Mouse (Mus musculus): Measurements from ENCODE around the gene Sv2b. TPM values are rescaled to one million over a fixed set of nuclear protein-coding genes. Genes with fewer than 3 reads are reported as not detected.

Sv2b gene
- 0.85 and 1.5 TPM in 2 replicates for polyA plus RNA-seq (2014; fragmentation: Nextera tagmentation; extraction: Ambion mirVana)

GRCm38 (mm10) chr7:75308457-75309312 lies at the start of gene Sv2b:
Sv2b (minus strand) TSS chr7:75309262.
- Histone ChIP-seq H3K4me2 (replicated peaks; ENCODE audit: low read depth, low read length) (peak within 1 kb of the TSS; percentile 96), H3K9me3 (ENCODE audit: control insufficient read depth, low read length) (no peaks in the 10 kb centered on the region), H3K4me3 (ENCODE audit: low read depth, low read length) (peak within 1 kb of the TSS; percentile 45), H3K27me3 (ENCODE audit: control insufficient read depth, insufficient read depth, low read length) (peaks cover 7% of the 10 kb centered on the region; the same call in 1 of the 2 replicates), H3K36me3 (ENCODE audit: control insufficient read depth, insufficient read depth, low read length) (no peaks in the 10 kb centered on the region), H3K27ac (ENCODE audit: low read depth, low read length) (no peak within 1 kb of the TSS), H3K9ac (ENCODE audit: low read depth, low read length) (peak within 1 kb of the TSS; percentile 5), H3K4me1 (replicated peaks; ENCODE audit: control insufficient read depth, insufficient read depth, low read length) (no peaks in the 10 kb centered on the region)
- DNase-seq (ENCODE audit: low spot score) (peak; percentile 55), ATAC-seq (ENCODE audit: low FRiP score) (no peak)
- under 1% methylated on average over 46 of the region's 46 CpGs for WGBS

DNA sequence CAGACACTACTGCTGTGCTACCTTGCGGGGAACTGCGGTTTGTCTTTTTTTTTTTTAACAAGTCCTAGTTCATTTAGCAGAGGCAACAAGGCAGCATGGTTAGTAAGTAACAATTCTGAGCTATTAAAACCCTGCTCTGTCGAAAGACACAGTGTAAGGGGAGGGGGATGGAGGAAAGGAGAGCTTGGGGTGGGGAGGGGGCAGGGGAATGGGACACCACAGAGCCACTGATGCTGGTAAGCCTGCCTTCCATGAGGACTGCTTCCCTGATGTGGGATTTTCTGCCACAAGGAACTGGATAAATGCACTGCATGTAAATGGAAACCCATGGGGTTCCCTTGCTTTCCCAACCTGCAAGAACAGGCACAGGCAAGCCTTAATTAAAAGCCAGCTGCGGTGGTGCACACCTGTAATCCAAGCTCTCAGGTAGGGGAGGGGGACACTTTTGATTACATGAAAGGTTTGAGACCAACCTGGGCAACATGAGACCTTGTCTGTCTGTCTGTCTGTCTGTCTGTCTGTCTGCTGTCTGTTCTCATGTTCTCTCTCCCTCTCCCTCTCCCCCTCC lies 49.3 kb upstream of the Sv2b start:
- Histone ChIP-seq H3K4me1 (replicated peaks; ENCODE audit: control insufficient read depth, insufficient read depth, low read length) (no peaks in the 10 kb centered on the region), H3K27ac (ENCODE audit: low read depth, low read length) (no peak overlapping the region), H3K9me3 (ENCODE audit: control insufficient read depth, low read length) (no peaks in the 10 kb centered on the region), H3K4me3 (ENCODE audit: low read depth, low read length) (no peak overlapping the region), H3K4me2 (replicated peaks; ENCODE audit: low read depth, low read length) (no peak overlapping the region), H3K9ac (ENCODE audit: low read depth, low read length) (no peak overlapping the region), H3K27me3 (ENCODE audit: control insufficient read depth, insufficient read depth, low read length) (no peaks in the 10 kb centered on the region), H3K36me3 (ENCODE audit: control insufficient read depth, insufficient read depth, low read length) (no peaks in the 10 kb centered on the region)
- DNase-seq (ENCODE audit: low spot score) (no peak), ATAC-seq (ENCODE audit: low FRiP score) (no peak)
- WGBS, result 42% methylated on average over 4 of the region's 4 CpGs

DNA sequence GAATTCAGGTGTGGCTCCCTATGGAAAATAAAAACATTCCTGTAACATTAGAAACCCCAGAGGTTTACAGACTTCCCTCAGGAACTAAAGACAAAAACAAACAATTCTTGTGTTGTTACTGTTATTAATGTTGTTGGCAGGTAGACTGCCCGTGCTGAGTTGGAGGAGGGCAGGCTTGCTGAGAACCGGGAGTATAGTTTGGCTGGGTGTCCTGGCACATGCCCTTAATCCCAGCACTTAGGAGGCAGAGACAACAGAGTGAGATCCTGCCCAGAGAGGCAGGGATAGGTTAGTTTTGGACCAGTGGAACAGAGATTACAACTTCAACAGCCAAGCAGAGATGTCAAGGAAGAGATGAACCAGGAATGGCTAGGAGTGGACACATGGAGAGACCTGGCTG lies 46.5 kb upstream of the Sv2b start:
- Histone ChIP-seq H3K4me1 (replicated peaks; ENCODE audit: control insufficient read depth, insufficient read depth, low read length) (no peaks in the 10 kb centered on the region), H3K4me3 (ENCODE audit: low read depth, low read length) (no peak overlapping the region), H3K36me3 (ENCODE audit: control insufficient read depth, insufficient read depth, low read length) (no peaks in the 10 kb centered on the region), H3K27ac (ENCODE audit: low read depth, low read length) (no peak overlapping the region), H3K27me3 (ENCODE audit: control insufficient read depth, insufficient read depth, low read length) (no peaks in the 10 kb centered on the region), H3K4me2 (replicated peaks; ENCODE audit: low read depth, low read length) (no peak overlapping the region), H3K9ac (ENCODE audit: low read depth, low read length) (no peak overlapping the region), H3K9me3 (ENCODE audit: control insufficient read depth, low read length) (no peaks in the 10 kb centered on the region)
- DNase-seq (ENCODE audit: low spot score), result no peak
- 70% methylated on average over 2 of the region's 2 CpGs for WGBS
- ATAC-seq (ENCODE audit: low FRiP score), result no peak

DNA sequence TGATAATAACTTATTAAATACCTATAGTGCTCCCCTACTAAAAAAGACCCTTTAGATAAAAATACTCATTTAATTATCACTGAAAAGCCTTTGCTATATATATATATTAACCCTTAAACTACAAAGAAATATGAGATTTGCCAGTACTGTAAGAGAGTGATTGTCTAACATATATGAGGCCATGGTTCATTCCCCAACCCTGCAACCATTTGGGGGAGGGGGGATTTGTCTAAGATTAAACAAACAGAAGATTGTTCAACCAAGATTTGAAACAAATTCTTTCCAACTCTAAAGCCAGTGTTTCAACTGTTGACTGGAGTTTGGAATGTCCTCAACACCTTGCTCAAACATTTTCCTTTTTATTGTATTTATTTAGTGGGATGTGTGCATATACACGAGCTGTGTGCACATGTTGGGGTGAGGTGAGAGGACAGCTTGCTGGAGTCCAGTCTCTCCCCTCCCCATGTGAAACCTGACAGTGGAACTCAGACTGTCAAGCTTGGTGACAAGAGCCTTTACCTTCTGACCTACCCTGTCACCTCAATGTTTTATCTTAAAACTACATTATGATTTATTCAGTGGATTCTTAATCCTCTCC lies 43.8 kb upstream of the Sv2b start:
- Histone ChIP-seq H3K4me3 (ENCODE audit: low read depth, low read length) (no peak overlapping the region), H3K4me2 (replicated peaks; ENCODE audit: low read depth, low read length) (no peak overlapping the region), H3K36me3 (ENCODE audit: control insufficient read depth, insufficient read depth, low read length) (no peaks in the 10 kb centered on the region), H3K4me1 (replicated peaks; ENCODE audit: control insufficient read depth, insufficient read depth, low read length) (no peaks in the 10 kb centered on the region), H3K27ac (ENCODE audit: low read depth, low read length) (no peak overlapping the region), H3K27me3 (ENCODE audit: control insufficient read depth, insufficient read depth, low read length) (no peaks in the 10 kb centered on the region), H3K9me3 (ENCODE audit: control insufficient read depth, low read length) (no peaks in the 10 kb centered on the region), H3K9ac (ENCODE audit: low read depth, low read length) (no peak overlapping the region)
- ATAC-seq (ENCODE audit: low FRiP score) (no peak), DNase-seq (ENCODE audit: low spot score) (no peak)
- 69% methylated on average over 1 of the region's 1 CpGs for WGBS

GRCm38 (mm10) chr7:75350172-75350571 lies 41.1 kb upstream of the Sv2b start:
- Histone ChIP-seq H3K4me2 (replicated peaks; ENCODE audit: low read depth, low read length) (no peak overlapping the region), H3K27me3 (ENCODE audit: control insufficient read depth, insufficient read depth, low read length) (no peaks in the 10 kb centered on the region), H3K9ac (ENCODE audit: low read depth, low read length) (no peak overlapping the region), H3K27ac (ENCODE audit: low read depth, low read length) (no peak overlapping the region), H3K9me3 (ENCODE audit: control insufficient read depth, low read length) (no peaks in the 10 kb centered on the region), H3K4me1 (replicated peaks; ENCODE audit: control insufficient read depth, insufficient read depth, low read length) (no peaks in the 10 kb centered on the region), H3K36me3 (ENCODE audit: control insufficient read depth, insufficient read depth, low read length) (no peaks in the 10 kb centered on the region), H3K4me3 (ENCODE audit: low read depth, low read length) (no peak overlapping the region)
- ATAC-seq (ENCODE audit: low FRiP score) (no peak), DNase-seq (ENCODE audit: low spot score) (no peak)
- WGBS, result 84% methylated on average over 2 of the region's 2 CpGs

DNA sequence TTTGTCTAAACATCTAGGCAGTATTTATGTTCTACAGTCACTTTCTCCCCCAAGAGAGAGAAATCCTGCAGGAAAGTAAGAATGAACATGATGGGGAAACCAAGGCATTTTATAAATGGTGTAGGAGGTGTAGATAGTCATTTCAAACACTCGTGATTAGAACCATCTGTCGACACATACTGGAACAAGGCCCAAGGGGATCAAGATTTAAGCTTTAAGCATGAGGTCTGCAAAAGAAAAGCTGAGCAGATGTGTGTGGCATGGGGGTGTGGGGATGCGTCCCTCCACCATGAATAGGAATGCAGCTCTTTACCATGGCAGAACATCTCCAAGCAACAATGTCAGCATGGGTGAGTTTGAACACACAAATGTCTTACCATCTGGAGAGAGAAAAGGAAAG lies 23.2 kb upstream of the Sv2b start:
- Histone ChIP-seq H3K4me1 (replicated peaks; ENCODE audit: control insufficient read depth, insufficient read depth, low read length) (no peaks in the 10 kb centered on the region), H3K27me3 (ENCODE audit: control insufficient read depth, insufficient read depth, low read length) (no peaks in the 10 kb centered on the region), H3K4me3 (ENCODE audit: low read depth, low read length) (no peak overlapping the region), H3K27ac (ENCODE audit: low read depth, low read length) (no peak overlapping the region), H3K9me3 (ENCODE audit: control insufficient read depth, low read length) (no peaks in the 10 kb centered on the region), H3K4me2 (replicated peaks; ENCODE audit: low read depth, low read length) (no peak overlapping the region), H3K36me3 (ENCODE audit: control insufficient read depth, insufficient read depth, low read length) (no peaks in the 10 kb centered on the region), H3K9ac (ENCODE audit: low read depth, low read length) (no peak overlapping the region)
- ATAC-seq (ENCODE audit: low FRiP score), result no peak
- 45% methylated on average over 3 of the region's 3 CpGs for WGBS
- DNase-seq (ENCODE audit: low spot score), result no peak

GRCm38 (mm10) chr7:75329740-75330142 lies 20.7 kb upstream of the Sv2b start:
- H3K9me3 ChIP-seq (ENCODE audit: control insufficient read depth, low read length), result no peaks in the 10 kb centered on the region
- H3K4me2 ChIP-seq (replicated peaks; ENCODE audit: low read depth, low read length), result no peak overlapping the region
- H3K9ac ChIP-seq (ENCODE audit: low read depth, low read length), result no peak overlapping the region
- WGBS, result 66% methylated on average over 3 of the region's 3 CpGs
- no peak overlapping the region for H3K4me3 ChIP-seq (ENCODE audit: low read depth, low read length)
- no peaks in the 10 kb centered on the region for H3K4me1 ChIP-seq (replicated peaks; ENCODE audit: control insufficient read depth, insufficient read depth, low read length)
- peak; percentile 51; the same call in 1 of the 2 replicates for ATAC-seq (ENCODE audit: low FRiP score)
- peak overlapping the region; percentile 55; the same call in 1 of the 2 replicates for H3K27ac ChIP-seq (ENCODE audit: low read depth, low read length)
- no peak for DNase-seq (ENCODE audit: low spot score)
- H3K27me3 ChIP-seq (ENCODE audit: control insufficient read depth, insufficient read depth, low read length), result no peaks in the 10 kb centered on the region
- no peaks in the 10 kb centered on the region for H3K36me3 ChIP-seq (ENCODE audit: control insufficient read depth, insufficient read depth, low read length)

DNA sequence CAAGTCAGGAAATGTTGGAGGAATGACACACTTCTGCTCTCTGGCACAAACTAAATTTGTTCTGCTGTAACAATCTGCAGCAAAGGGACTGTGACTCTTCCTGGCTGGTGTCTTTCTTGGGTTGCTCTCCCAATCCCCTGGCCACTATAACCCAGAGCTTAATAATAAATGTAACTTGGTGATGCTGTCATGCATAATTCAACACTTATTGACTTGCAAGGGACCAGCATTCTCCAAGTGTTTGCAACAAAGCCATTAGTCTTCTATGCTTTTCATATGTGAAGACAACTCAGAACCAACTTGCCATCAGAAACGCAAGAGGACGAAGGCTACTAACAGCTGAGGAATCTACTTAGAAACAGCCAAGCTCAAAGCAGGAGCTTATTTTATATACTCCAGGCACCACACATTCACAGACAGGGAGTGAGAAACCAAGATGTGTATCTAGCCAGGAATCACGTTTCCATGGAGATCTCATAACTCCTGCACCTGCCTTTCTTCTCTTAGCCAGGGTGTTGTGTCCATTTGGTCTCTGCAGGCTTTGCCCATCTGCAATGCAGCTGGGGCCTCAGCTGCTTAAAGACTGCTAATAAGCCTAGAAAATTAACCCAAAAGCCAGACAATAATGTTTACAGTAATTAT lies 19.8 kb upstream of the Sv2b start:
- H3K36me3 ChIP-seq (ENCODE audit: control insufficient read depth, insufficient read depth, low read length), result no peaks in the 10 kb centered on the region
- H3K4me2 ChIP-seq (replicated peaks; ENCODE audit: low read depth, low read length), result no peak overlapping the region
- no peaks in the 10 kb centered on the region for H3K9me3 ChIP-seq (ENCODE audit: control insufficient read depth, low read length)
- ATAC-seq (ENCODE audit: low FRiP score) (peak; percentile 85), DNase-seq (ENCODE audit: low spot score) (peak; percentile 47)
- WGBS, result 70% methylated on average over 3 of the region's 3 CpGs
- H3K9ac ChIP-seq (ENCODE audit: low read depth, low read length), result no peak overlapping the region
- no peaks in the 10 kb centered on the region for H3K4me1 ChIP-seq (replicated peaks; ENCODE audit: control insufficient read depth, insufficient read depth, low read length)
- no peak overlapping the region for H3K4me3 ChIP-seq (ENCODE audit: low read depth, low read length)
- H3K27me3 ChIP-seq (ENCODE audit: control insufficient read depth, insufficient read depth, low read length), result no peaks in the 10 kb centered on the region
- peak overlapping the region; percentile 55; the same call in 1 of the 2 replicates for H3K27ac ChIP-seq (ENCODE audit: low read depth, low read length)

All from hindbrain, embryonic 11.5 days (tissue).